Mouse (Mus musculus) heart, postnatal 0 days (tissue): Measurements from ENCODE around the gene Cdx2. TPM values are rescaled to one million over a fixed set of nuclear protein-coding genes. Genes with fewer than 3 reads are reported as not detected.

ENCODE experiments used
- ATAC-seq: fragments of 200-750 bp; cut with Nextera tagmentation; 2 replicates; pipeline ENCODE4 v1.8.0; 2017; ENCODE audit warnings: low read depth, moderate number of reproducible peaks, moderate library complexity; ENCODE audit not compliant: insufficient read depth
- DNase-seq: peaks from one replicate; pipeline ENCODE4 v3.0.0-alpha.2; 2016; ENCODE audit warnings: low spot score
- H3K27ac ChIP-seq: fragments of 300-500 bp; sonication (generic); 2 replicates; pipeline ENCODE4 v1.5.1; 2014; ENCODE audit warnings: low read depth, mild to moderate bottlenecking
- H3K27me3 ChIP-seq: fragments of 300-500 bp; sonication (generic); 2 replicates; pipeline ENCODE4 v1.6.1; 2014; ENCODE audit warnings: low read length, mixed read lengths; ENCODE audit not compliant: control insufficient read depth, insufficient read depth
- H3K36me3 ChIP-seq: fragments of 300-500 bp; sonication (generic); replicated peaks from 2 replicates; pipeline ENCODE4 v1.6.1; 2014; ENCODE audit warnings: low read length, mixed read lengths; ENCODE audit not compliant: control insufficient read depth, insufficient read depth
- H3K4me1 ChIP-seq: fragments of 300-500 bp; sonication (generic); 2 replicates; pipeline ENCODE4 v1.6.1; 2014; ENCODE audit warnings: antibody characterized with exemption; ENCODE audit not compliant: control insufficient read depth, insufficient read depth
- H3K4me2 ChIP-seq: fragments of 300-500 bp; sonication (generic); 2 replicates; pipeline ENCODE4 v1.6.1; 2014; ENCODE audit warnings: low read depth, mild to moderate bottlenecking, low read length, moderate library complexity
- H3K4me3 ChIP-seq: fragments of 300-500 bp; sonication (generic); 2 replicates; pipeline ENCODE4 v1.5.1; 2014; ENCODE audit warnings: low read depth, low read length
- H3K9ac ChIP-seq: fragments of 300-500 bp; sonication (generic); replicated peaks from 2 replicates; pipeline ENCODE4 v1.6.1; 2014; ENCODE audit warnings: low read depth, low read length, mixed read lengths
- H3K9me3 ChIP-seq: fragments of 300-500 bp; sonication (generic); replicated peaks from 2 replicates; pipeline ENCODE4 v1.6.1; 2016; ENCODE audit warnings: low read length; ENCODE audit not compliant: control insufficient read depth
- CTCF ChIP-seq: IDR thresholded peaks from 2 replicates; pipeline ENCODE4 v1.5.1; 2016; ENCODE audit warnings: antibody characterized with exemption, control low read depth, low read depth
- EP300 ChIP-seq: IDR thresholded peaks from 2 replicates; pipeline ENCODE4 v1.6.1; 2016; ENCODE audit warnings: antibody characterized with exemption, low read depth
- WGBS: fragments of 180-500 bp; shearing (Covaris S2); extraction: QIAGEN DNeasy Blood & Tissue Kit; methylation state at CpG from one replicate; pipeline ENCODE4 v1.1.7; 2014; 5-methylcytosine and 5-hydroxymethylcytosine counted together
- polyA plus RNA-seq: library from polyadenylated mRNA; unstranded; fragments of >200 nt; fragmentation: Nextera tagmentation; extraction: Ambion mirVana; gene quantifications from 2 replicates; pipeline ENCODE4 v1.2.1, GENCODE M21; 2015
- total RNA-seq: library from RNA; depleted of rRNA; stranded (reverse); fragments of >200 nt; gene quantifications from 2 replicates; pipeline ENCODE4 v1.2.3, GENCODE M21; 2014; ENCODE audit warnings: low replicate concordance

The Cdx2 gene
- total and polyA plus RNA-seq, 2 experiments from 2014 or later: not detected

GRCm38 (mm10) chr5:147297249-147297648, 9.8 kb downstream of the Cdx2 start:
- no peaks in the 10 kb centered on the region for H3K36me3 ChIP-seq
- ATAC-seq (no peak), DNase-seq (no peak)
- peaks cover 97% of the 10 kb centered on the region for H3K27me3 ChIP-seq
- H3K4me2 ChIP-seq: no peak overlapping the region
- TF ChIP-seq CTCF: no peak
- TF ChIP-seq EP300: no peak
- H3K4me3 ChIP-seq: no peak overlapping the region
- peaks cover 11% of the 10 kb centered on the region; the same call in 1 of the 2 replicates for H3K4me1 ChIP-seq
- no peak overlapping the region for H3K27ac ChIP-seq
- no peak overlapping the region for H3K9ac ChIP-seq
- no peaks in the 10 kb centered on the region for H3K9me3 ChIP-seq
- WGBS: 61% methylated on average over 5 of the region's 5 CpGs

- no peak overlapping the region for H3K4me2 ChIP-seq
- no peak overlapping the region for H3K4me3 ChIP-seq
- no peaks in the 10 kb centered on the region for H3K9me3 ChIP-seq
- ATAC-seq: no peak
- H3K27ac ChIP-seq: no peak overlapping the region
- no peak overlapping the region for H3K9ac ChIP-seq
- H3K36me3 ChIP-seq: no peaks in the 10 kb centered on the region
- DNase-seq: no peak
- peaks cover 73% of the 10 kb centered on the region for H3K27me3 ChIP-seq
- 12% methylated on average over 20 of the region's 20 CpGs for WGBS
- TF ChIP-seq EP300: no peak
- TF ChIP-seq CTCF: no peak; the same call in 1 of the 2 replicates
- H3K4me1 ChIP-seq: 0 out of 2 replicates have a peak, but pooled peaks cover 4% of the 10 kb centered on the region
These were observed 12.9 kb downstream of the Cdx2 start for GRCm38 (mm10) chr5:147294121-147294520.

- ATAC-seq: peak; percentile 60
These were observed 13.8 kb downstream of the Cdx2 start for GRCm38 (mm10) chr5:147293127-147293910.

GRCm38 (mm10) chr5:147292506-147293120, 14.5 kb downstream of the Cdx2 start:
- peaks cover 59% of the 10 kb centered on the region for H3K27me3 ChIP-seq
- H3K4me1 ChIP-seq: 0 out of 2 replicates have a peak, but pooled peaks cover 4% of the 10 kb centered on the region
- H3K27ac ChIP-seq: no peak overlapping the region
- no peaks in the 10 kb centered on the region for H3K36me3 ChIP-seq
- TF ChIP-seq EP300 (no peak), CTCF (no peak)
- WGBS: 22% methylated on average over 13 of the region's 13 CpGs
- no peak overlapping the region for H3K4me2 ChIP-seq
- no peak overlapping the region for H3K9ac ChIP-seq
- H3K9me3 ChIP-seq: no peaks in the 10 kb centered on the region
- DNase-seq (no peak), ATAC-seq (no peak)
- H3K4me3 ChIP-seq: no peak overlapping the region

More at GRCm38 (mm10) chr5:147293127-147293910, 13.8 kb downstream of the Cdx2 start:
- Histone ChIP-seq H3K27me3 (peaks cover 65% of the 10 kb centered on the region), H3K9me3 (no peaks in the 10 kb centered on the region), H3K4me3 (no peak overlapping the region), H3K36me3 (no peaks in the 10 kb centered on the region), H3K27ac (no peak overlapping the region), H3K4me2 (no peak overlapping the region), H3K4me1 (0 out of 2 replicates have a peak, but pooled peaks cover 4% of the 10 kb centered on the region), H3K9ac (no peak overlapping the region)
- DNase-seq: peak; percentile 62
- TF ChIP-seq EP300 (no peak), CTCF (peak; percentile 88)
- 17% methylated on average over 18 of the region's 18 CpGs for WGBS

DNA sequence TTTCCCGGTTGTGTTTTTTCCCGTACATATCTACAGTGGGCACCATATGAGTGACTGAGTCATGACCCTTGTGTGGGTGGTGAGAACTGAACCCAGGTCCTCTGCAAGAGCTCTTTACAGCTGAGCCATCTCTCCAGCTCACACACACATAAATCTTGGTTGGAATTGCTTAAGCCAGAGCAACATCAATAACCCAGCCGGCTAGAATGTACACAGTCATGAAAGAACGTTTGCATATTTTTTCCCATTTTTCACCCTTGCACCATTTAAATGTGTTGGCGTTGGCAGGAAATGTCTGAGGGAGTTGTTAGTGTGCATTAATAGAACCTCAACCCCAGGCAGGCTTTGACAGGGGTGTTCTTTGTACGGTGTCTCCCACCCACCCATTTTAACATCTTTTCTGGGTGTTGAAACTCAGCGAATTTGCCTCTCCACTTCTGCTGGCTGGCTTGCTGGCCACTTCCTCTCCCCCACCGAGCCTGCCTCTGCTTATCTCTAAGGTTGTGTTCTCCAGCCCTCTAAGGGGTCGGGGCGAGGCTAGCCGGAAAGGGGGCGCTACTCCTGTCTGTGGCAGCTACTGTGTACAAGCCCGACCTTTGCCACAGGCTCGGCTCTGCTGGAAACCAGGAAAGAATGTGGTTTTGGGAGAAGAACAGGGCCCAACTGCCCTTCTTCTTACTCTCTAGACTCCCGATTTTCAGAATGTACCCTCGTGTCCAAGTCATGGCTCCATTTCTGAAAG, 15.1 kb downstream of the Cdx2 start:
- Histone ChIP-seq H3K4me1 (0 out of 2 replicates have a peak, but pooled peaks cover 4% of the 10 kb centered on the region), H3K4me3 (no peak overlapping the region), H3K4me2 (no peak overlapping the region), H3K36me3 (no peaks in the 10 kb centered on the region), H3K9ac (no peak overlapping the region), H3K27me3 (peaks cover 52% of the 10 kb centered on the region), H3K27ac (no peak overlapping the region), H3K9me3 (no peaks in the 10 kb centered on the region)
- DNase-seq (no peak), ATAC-seq (no peak)
- no peak for TF ChIP-seq EP300
- TF ChIP-seq CTCF: no peak
- WGBS: 22% methylated on average over 16 of the region's 16 CpGs
